Mouse (Mus musculus) adrenal gland, postnatal 36 days (tissue): ENCODE measurements around the gene Mms22l. TPM values are rescaled to one million over a fixed set of nuclear protein-coding genes. Genes with fewer than 3 reads are reported as not detected.
"Not testable (repeated sequence)": the region's sequence is repeated elsewhere in the genome, so short reads cannot be mapped to it uniquely, and the experiment has no call there.

Source experiments
- DNase-seq, 2 experiments: peaks; one replicate each; pipeline ENCODE4 v3.0.0; 2021; ENCODE audit warnings: mixed read lengths in 1 of 2
- total RNA-seq, 2 experiments: library from RNA; stranded (reverse); gene quantifications; 2 replicates each; pipeline ENCODE4 v1.2.3; 2021

Mms22l gene
- total RNA-seq, 2 experiments from 2014 or later: 2.7 to 3.1 TPM

- DNase-seq: no peak
These were observed 124.2 kb downstream of the Mms22l start for GRCm38 (mm10) chr4:24620440-24620839.

GRCm38 (mm10) chr4:24621422-24622187 is 125.4 kb downstream of the Mms22l start:
- no peak for DNase-seq

DNA sequence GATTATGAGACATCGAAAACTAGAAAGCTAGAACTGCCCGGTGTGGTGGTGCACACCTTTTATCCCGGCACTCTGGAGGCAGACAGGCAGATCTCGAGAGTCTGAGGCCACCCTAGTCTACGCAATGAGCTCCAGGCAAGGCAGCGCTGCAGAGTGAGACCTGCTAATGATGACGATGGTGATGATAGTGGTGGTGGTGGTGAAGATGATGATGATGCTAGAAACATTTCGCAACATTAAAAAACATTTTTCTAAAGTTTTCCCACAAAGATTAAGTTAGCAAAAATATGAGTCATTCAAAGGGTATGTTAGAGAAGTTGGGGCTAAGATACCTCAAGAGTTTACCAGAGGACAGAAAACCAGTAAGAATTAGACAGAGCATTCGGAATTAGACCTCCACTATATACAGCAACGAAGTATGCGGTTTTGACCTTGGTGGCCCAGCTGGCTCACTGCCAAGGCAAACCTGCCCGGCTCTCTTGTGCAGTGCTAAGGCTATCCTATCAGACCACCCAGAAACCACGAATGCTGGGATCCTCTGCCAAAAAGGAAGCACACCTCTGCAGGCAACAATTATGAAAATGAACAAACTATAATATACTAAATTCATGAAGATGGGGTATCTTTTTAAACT is 129.8 kb downstream of the Mms22l start:
- peak; percentile 31 to 45 for DNase-seq

GRCm38 (mm10) chr4:24626686-24627085 is 130.4 kb downstream of the Mms22l start:
- peak in 1 of 2 experiments; percentile 26 for DNase-seq

DNA sequence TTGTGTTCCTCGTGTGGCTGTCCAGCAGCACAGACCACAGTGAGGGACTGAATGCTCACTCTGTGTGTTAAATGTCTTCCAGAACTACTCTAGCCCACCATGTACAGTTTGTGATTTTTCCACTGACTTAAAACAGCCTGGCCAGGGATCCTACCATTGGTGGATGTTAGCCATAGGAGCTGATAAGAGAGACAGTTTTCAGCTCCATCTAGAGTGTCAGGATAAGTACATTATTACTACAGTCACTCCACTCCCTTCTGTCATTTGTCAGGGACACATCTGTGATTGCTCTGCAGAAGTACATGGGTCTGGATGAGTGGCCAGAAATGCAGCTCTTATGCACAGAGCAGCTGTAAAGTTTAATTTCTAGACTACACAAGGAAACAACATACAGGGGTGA is 131.6 kb downstream of the Mms22l start:
- no peak for DNase-seq

- DNase-seq: no peak
These were observed 134.2 kb downstream of the Mms22l start for GRCm38 (mm10) chr4:24630430-24630829.

GRCm38 (mm10) chr4:24631177-24631911 is 135.1 kb downstream of the Mms22l start:
- no peak for DNase-seq

DNA sequence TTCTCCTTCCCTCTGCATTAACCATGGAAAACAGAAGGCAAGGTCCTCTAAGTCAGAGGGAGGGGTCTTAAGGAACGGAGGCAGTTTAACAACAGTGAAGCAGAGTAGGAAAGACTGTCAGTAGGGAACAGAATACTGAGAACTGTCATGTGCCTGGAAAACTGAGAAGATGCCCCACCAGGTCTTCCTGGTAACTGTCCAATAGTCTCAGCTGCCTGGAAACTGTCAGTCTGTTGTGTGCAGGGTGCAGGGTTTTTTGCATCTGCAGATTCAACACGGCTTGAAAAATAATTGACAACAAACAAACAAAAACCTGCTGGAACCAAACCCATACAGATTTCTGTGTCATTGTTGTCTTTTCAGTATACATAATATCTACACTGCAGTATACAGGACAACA is 146.1 kb downstream of the Mms22l start:
- no peak for DNase-seq

- not testable (repeated sequence) for DNase-seq
These were observed 148.5 kb downstream of the Mms22l start for GRCm38 (mm10) chr4:24644735-24645134.
